Mouse (Mus musculus) MEL (cell line): ENCODE data around the gene Sp2.

Experiments
- CHD2 ChIP-seq: IDR thresholded peaks from 2 replicates; pipeline ENCODE4 v1.6.1; 2011; ENCODE audit warnings: low read length, improper control_type of control experiment
- CTCF ChIP-seq, 3 experiments: IDR thresholded peaks in 2 of 3; conservative IDR thresholded peaks in 1 of 3; 2 replicates each; pipeline ENCODE4 v1.5.1; 2011 to 2012; ENCODE audit warnings: low read length in 3 of 3, low read depth in 2 of 3, mild to moderate bottlenecking in 2 of 3, improper control_type of control experiment in 1 of 3, inconsistent platforms in 1 of 3, mixed read lengths in 1 of 3, moderate library complexity in 1 of 3; ENCODE audit not compliant: control insufficient read depth in 1 of 3, insufficient read depth in 1 of 3, poor library complexity in 1 of 3, severe bottlenecking in 1 of 3
- EP300 ChIP-seq, 2 experiments: IDR thresholded peaks; 2 replicates each; pipeline ENCODE4 v1.6.1; 2011; ENCODE audit warnings: improper control_type of control experiment in 2 of 2, low read length in 2 of 2, low read depth in 1 of 2, mild to moderate bottlenecking in 1 of 2
- GATA1 ChIP-seq: IDR thresholded peaks from 2 replicates; pipeline ENCODE4 v1.6.1; 2011; ENCODE audit warnings: low read depth, low read length, improper control_type of control experiment
- MXI1 ChIP-seq: IDR thresholded peaks from 2 replicates; pipeline ENCODE4 v1.6.1; 2011; ENCODE audit warnings: mild to moderate bottlenecking, low read depth, low read length, improper control_type of control experiment
- POLR2AphosphoS2 ChIP-seq: IDR thresholded peaks from 2 replicates; pipeline ENCODE4 v1.6.1; 2011; ENCODE audit warnings: low read length, improper control_type of control experiment
- TCF12 ChIP-seq: IDR thresholded peaks from 2 replicates; pipeline ENCODE4 v1.6.1; 2014; ENCODE audit warnings: low read depth, mild to moderate bottlenecking, inconsistent platforms, low read length, improper control_type of control experiment, moderate library complexity
- ZKSCAN1 ChIP-seq: IDR thresholded peaks from 2 replicates; pipeline ENCODE4 v1.6.1; 2012; ENCODE audit warnings: low read depth, mild to moderate bottlenecking, inconsistent platforms, low read length, improper control_type of control experiment, moderate library complexity

DNA sequence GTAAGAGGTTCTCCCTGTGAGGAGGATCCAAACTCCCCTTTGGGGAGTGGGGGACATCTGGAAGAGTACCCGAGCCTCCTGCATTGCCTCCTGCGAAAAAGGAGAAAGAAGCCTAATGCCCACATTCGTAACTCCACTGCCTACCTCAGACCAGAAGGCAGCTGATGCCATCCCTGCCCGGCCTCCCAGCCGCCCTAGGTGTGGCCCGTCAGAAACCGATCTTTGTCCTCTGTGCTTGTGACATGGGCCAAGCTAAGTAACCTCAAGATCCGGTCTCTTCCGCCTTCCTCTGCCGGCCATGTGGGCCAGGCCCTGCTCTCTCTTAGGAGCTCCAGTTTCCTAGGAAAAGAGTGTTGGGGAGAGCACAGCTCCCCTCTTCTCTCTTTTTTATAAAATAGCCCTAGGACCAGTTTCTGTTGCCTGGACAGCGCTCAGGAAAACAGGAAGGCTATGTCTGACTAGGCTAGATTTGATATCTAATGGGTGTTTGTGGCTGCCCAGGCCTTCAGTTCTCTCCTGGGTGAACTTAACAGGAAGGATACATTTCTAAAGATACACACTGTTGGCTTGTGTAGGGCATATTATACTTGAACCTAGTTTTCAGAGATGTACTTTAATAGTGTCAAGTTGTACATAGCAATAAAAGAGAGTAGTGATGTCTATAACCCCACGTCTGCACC lies 57.1 kb downstream of the Sp2 start:
- TF ChIP-seq EP300 (IDR thresholded peaks at IDR 0.05; ENCODE audit: low read depth in 1 of 2, low read length in 2 of 2): peak; percentile 52 to 63
- TF ChIP-seq CTCF (IDR thresholded peaks at IDR 0.05 in 2 of 3, conservative IDR thresholded peaks at IDR 0.05 in 1 of 3; ENCODE audit: control insufficient read depth in 1 of 3, insufficient read depth in 1 of 3, low read depth in 2 of 3, low read length in 3 of 3, poor library complexity in 1 of 3, severe bottlenecking in 1 of 3): no peak
- TF ChIP-seq GATA1: no peak
- TF ChIP-seq ZKSCAN1: no peak
- no peak for TF ChIP-seq POLR2AphosphoS2
- peak; percentile 34; the same call in 1 of the 2 replicates for TF ChIP-seq TCF12
- no peak for TF ChIP-seq MXI1
- TF ChIP-seq CHD2: no peak
